Mouse (Mus musculus): Measurements from ENCODE around the gene Ddx39b. TPM values are rescaled to one million over a fixed set of nuclear protein-coding genes. Genes with fewer than 3 reads are reported as not detected.

Gene Ddx39b
- 37.0 and 43.6 TPM in 2 replicates for total RNA-seq (2014; rRNA removed)
- polyA plus RNA-seq (2012; rRNA removed), result 64.9 and 103 TPM in 2 replicates

GRCm38 (mm10) chr17:35241305-35242014, at the start of gene Ddx39b:
Gene Ddx39b, plus strand, starts transcription at chr17:35241746.
- Histone ChIP-seq H3K27me3 (ENCODE audit: control insufficient read depth, insufficient read depth, low read length) (no peaks in the 10 kb centered on the region), H3K9ac (ENCODE audit: low read depth, low read length) (peak within 1 kb of the TSS; percentile 89), H3K36me3 (ENCODE audit: control insufficient read depth, insufficient read depth, low read length) (peaks cover 30% of the 10 kb centered on the region), H3K4me3 (ENCODE audit: insufficient read depth, low read depth, low read length) (peak within 1 kb of the TSS; percentile 83), H3K27ac (replicated peaks; ENCODE audit: insufficient read depth, low read depth, low read length) (peak within 1 kb of the TSS; percentile 95), H3K4me1 (ENCODE audit: control insufficient read depth, insufficient read depth, low read length) (peaks cover 16% of the 10 kb centered on the region), H3K79me2 (ENCODE audit: control insufficient read depth, insufficient read depth, low read length) (peaks cover 29% of the 10 kb centered on the region)
- under 1% methylated on average over 69 of the region's 69 CpGs for WGBS
- peak; percentile 88 for DNase-seq (ENCODE audit: extremely low read depth, low read depth, low spot score)
- TF ChIP-seq CTCF (IDR thresholded peaks at IDR 0.05; ENCODE audit: low read depth, low read length) (no peak), POLR2A (IDR thresholded peaks at IDR 0.05; ENCODE audit: extremely low read depth, insufficient read depth, low read length) (peak; percentile 80)

GRCm38 (mm10) chr17:35192924-35193323, 48.6 kb upstream of the Ddx39b start:
- Histone ChIP-seq H3K4me1 (ENCODE audit: control insufficient read depth, insufficient read depth, low read length) (peaks cover 3% of the 10 kb centered on the region; the same call in 1 of the 2 replicates), H3K4me3 (ENCODE audit: insufficient read depth, low read depth, low read length) (no peak overlapping the region), H3K27ac (replicated peaks; ENCODE audit: insufficient read depth, low read depth, low read length) (no peak overlapping the region), H3K36me3 (ENCODE audit: control insufficient read depth, insufficient read depth, low read length) (no peaks in the 10 kb centered on the region), H3K79me2 (ENCODE audit: control insufficient read depth, insufficient read depth, low read length) (no peaks in the 10 kb centered on the region), H3K9ac (ENCODE audit: low read depth, low read length) (no peak overlapping the region), H3K27me3 (ENCODE audit: control insufficient read depth, insufficient read depth, low read length) (peaks cover 8% of the 10 kb centered on the region; the same call in 1 of the 2 replicates)
- no peak for DNase-seq (ENCODE audit: extremely low read depth, low read depth, low spot score)
- 87% methylated on average over 5 of the region's 5 CpGs for WGBS
- TF ChIP-seq CTCF (IDR thresholded peaks at IDR 0.05; ENCODE audit: low read depth, low read length) (no peak), POLR2A (IDR thresholded peaks at IDR 0.05; ENCODE audit: extremely low read depth, insufficient read depth, low read length) (no peak)

GRCm38 (mm10) chr17:35193881-35194843, 47.4 kb upstream of the Ddx39b start, which contains the start of gene Ltb:
Gene Ltb, plus strand, starts transcription at chr17:35194439.
- Histone ChIP-seq H3K4me1 (ENCODE audit: control insufficient read depth, insufficient read depth, low read length) (peaks cover 3% of the 10 kb centered on the region; the same call in 1 of the 2 replicates), H3K36me3 (ENCODE audit: control insufficient read depth, insufficient read depth, low read length) (no peaks in the 10 kb centered on the region), H3K27ac (replicated peaks; ENCODE audit: insufficient read depth, low read depth, low read length) (peak within 1 kb of the TSS; percentile 28; the same call in 1 of the 2 replicates), H3K9ac (ENCODE audit: low read depth, low read length) (no peak within 1 kb of the TSS), H3K27me3 (ENCODE audit: control insufficient read depth, insufficient read depth, low read length) (peaks cover 8% of the 10 kb centered on the region; the same call in 1 of the 2 replicates), H3K4me3 (ENCODE audit: insufficient read depth, low read depth, low read length) (peak within 1 kb of the TSS; percentile 25; the same call in 1 of the 2 replicates), H3K79me2 (ENCODE audit: control insufficient read depth, insufficient read depth, low read length) (no peaks in the 10 kb centered on the region)
- TF ChIP-seq POLR2A (IDR thresholded peaks at IDR 0.05; ENCODE audit: extremely low read depth, insufficient read depth, low read length) (no peak), CTCF (IDR thresholded peaks at IDR 0.05; ENCODE audit: low read depth, low read length) (no peak)
- no peak for DNase-seq (ENCODE audit: extremely low read depth, low read depth, low spot score)
- 62% methylated on average over 28 of the region's 28 CpGs for WGBS

- Histone ChIP-seq H3K79me2 (ENCODE audit: control insufficient read depth, insufficient read depth, low read length) (no peaks in the 10 kb centered on the region), H3K9ac (ENCODE audit: low read depth, low read length) (peak overlapping the region; percentile 19; the same call in 1 of the 2 replicates), H3K4me3 (ENCODE audit: insufficient read depth, low read depth, low read length) (peak overlapping the region; percentile 69), H3K27me3 (ENCODE audit: control insufficient read depth, insufficient read depth, low read length) (peaks cover 8% of the 10 kb centered on the region; the same call in 1 of the 2 replicates), H3K36me3 (ENCODE audit: control insufficient read depth, insufficient read depth, low read length) (no peaks in the 10 kb centered on the region), H3K4me1 (ENCODE audit: control insufficient read depth, insufficient read depth, low read length) (peaks cover 3% of the 10 kb centered on the region; the same call in 1 of the 2 replicates), H3K27ac (replicated peaks; ENCODE audit: insufficient read depth, low read depth, low read length) (no peak overlapping the region)
- WGBS, result 46% methylated on average over 19 of the region's 19 CpGs
- DNase-seq (ENCODE audit: extremely low read depth, low read depth, low spot score), result no peak
- no peak for TF ChIP-seq CTCF (IDR thresholded peaks at IDR 0.05; ENCODE audit: low read depth, low read length)
- no peak for TF ChIP-seq POLR2A (IDR thresholded peaks at IDR 0.05; ENCODE audit: extremely low read depth, insufficient read depth, low read length)
Observed at GRCm38 (mm10) chr17:35194844-35195630, 46.5 kb upstream of the Ddx39b start.
